Mouse (Mus musculus) liver, postnatal 0 days (tissue): ENCODE results near the gene Exoc2. TPM values are rescaled to one million over a fixed set of nuclear protein-coding genes. Genes with fewer than 3 reads are reported as not detected.

Source experiments
- ATAC-seq: fragments of 200-750 bp; cut with Nextera tagmentation; 2 replicates; pipeline ENCODE4 v1.8.0; 2017; ENCODE audit warnings: mild to moderate bottlenecking, moderate library complexity
- DNase-seq: peaks from one replicate; pipeline ENCODE4 v3.0.0-alpha.2; 2016
- H3K27ac ChIP-seq: fragments of 300-500 bp; sonication (generic); 2 replicates; pipeline ENCODE4 v1.5.1; 2014; ENCODE audit warnings: antibody characterized with exemption, moderate library complexity, mild to moderate bottlenecking, low read depth
- H3K27me3 ChIP-seq: fragments of 300-500 bp; sonication (generic); 2 replicates; pipeline ENCODE4 v1.6.1; 2014; ENCODE audit warnings: low read length, control low read depth, mixed read lengths; ENCODE audit not compliant: insufficient read depth
- H3K36me3 ChIP-seq: fragments of 300-500 bp; sonication (generic); replicated peaks from 2 replicates; pipeline ENCODE4 v1.6.1; 2014; ENCODE audit warnings: mild to moderate bottlenecking, control low read depth, low read length, moderate library complexity, mixed read lengths; ENCODE audit not compliant: insufficient read depth
- H3K4me1 ChIP-seq: fragments of 300-500 bp; sonication (generic); 2 replicates; pipeline ENCODE4 v1.6.1; 2014; ENCODE audit warnings: antibody characterized with exemption, mild to moderate bottlenecking, control low read depth; ENCODE audit not compliant: insufficient read depth
- H3K4me2 ChIP-seq: fragments of 300-500 bp; sonication (generic); 2 replicates; pipeline ENCODE4 v1.6.1; 2014; ENCODE audit warnings: low read depth, mild to moderate bottlenecking, low read length, moderate library complexity, mixed read lengths
- H3K4me3 ChIP-seq: fragments of 300-500 bp; sonication (generic); 2 replicates; pipeline ENCODE4 v1.5.1; 2014; ENCODE audit warnings: low read depth, low read length
- H3K9ac ChIP-seq: fragments of 300-500 bp; sonication (generic); replicated peaks from 2 replicates; pipeline ENCODE4 v1.6.1; 2014; ENCODE audit warnings: mild to moderate bottlenecking, moderate library complexity
- H3K9me3 ChIP-seq: fragments of 300-500 bp; sonication (generic); 2 replicates; pipeline ENCODE4 v1.6.1; 2016; ENCODE audit warnings: mild to moderate bottlenecking, control low read depth, low read length, mixed read lengths
- CTCF ChIP-seq: sonication (generic); IDR thresholded peaks from 2 replicates; pipeline ENCODE4 v1.5.1; 2016; ENCODE audit warnings: antibody characterized with exemption, low read depth
- EP300 ChIP-seq: IDR thresholded peaks from 2 replicates; pipeline ENCODE4 v1.6.1; 2016; ENCODE audit warnings: antibody characterized with exemption, low read depth, mild to moderate bottlenecking
- WGBS: fragments of 180-500 bp; shearing (Covaris S2); extraction: QIAGEN DNeasy Blood & Tissue Kit; methylation state at CpG from one replicate; pipeline ENCODE4 v1.1.7; 2014; ENCODE audit not compliant: insufficient replicate concordance; 5-methylcytosine and 5-hydroxymethylcytosine counted together
- polyA plus RNA-seq: library from polyadenylated mRNA; unstranded; fragments of >200 nt; fragmentation: Nextera tagmentation; extraction: Ambion mirVana; gene quantifications from 2 replicates; pipeline ENCODE4 v1.2.1, GENCODE M21; 2015

Exoc2 gene
- polyA plus RNA-seq, 1 experiment from 2014 or later, result 8.1 TPM

GRCm38 (mm10) chr13:30843049-30843448 is 130.8 kb downstream of the Exoc2 start:
- Histone ChIP-seq H3K27me3 (no peaks in the 10 kb centered on the region), H3K4me2 (no peak overlapping the region), H3K4me3 (no peak overlapping the region), H3K4me1 (no peaks in the 10 kb centered on the region), H3K9ac (no peak overlapping the region), H3K27ac (no peak overlapping the region), H3K36me3 (peaks cover 2% of the 10 kb centered on the region; the same call in 1 of the 2 replicates), H3K9me3 (no peaks in the 10 kb centered on the region)
- DNase-seq, result no peak
- no peak for TF ChIP-seq CTCF
- TF ChIP-seq EP300, result no peak
- no peak for ATAC-seq
- 81% methylated on average over 4 of the region's 4 CpGs for WGBS

DNA sequence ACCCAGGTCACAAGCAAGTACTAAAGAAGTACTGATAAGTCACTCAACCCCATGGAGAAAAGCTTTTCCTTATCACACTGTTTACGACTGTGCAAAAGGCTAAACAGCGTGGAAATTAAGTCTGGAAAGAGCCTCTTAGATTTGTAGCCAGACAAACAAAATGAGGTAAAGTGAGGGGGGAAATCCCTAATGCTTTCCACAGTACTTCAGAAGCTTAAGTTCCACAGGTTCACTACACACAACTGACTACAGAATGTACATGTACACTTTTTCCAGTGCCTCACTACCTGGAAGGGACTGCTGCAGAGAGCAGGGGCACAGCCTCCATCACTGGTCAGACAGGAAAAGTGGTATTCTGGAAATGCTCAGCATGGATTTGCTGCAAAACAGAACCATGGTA is 132.1 kb downstream of the Exoc2 start:
- H3K9ac ChIP-seq, result no peak overlapping the region
- DNase-seq, result no peak
- no peaks in the 10 kb centered on the region for H3K4me1 ChIP-seq
- no peaks in the 10 kb centered on the region for H3K27me3 ChIP-seq
- TF ChIP-seq CTCF (no peak), EP300 (no peak)
- no peak for ATAC-seq
- H3K4me2 ChIP-seq, result no peak overlapping the region
- H3K27ac ChIP-seq, result no peak overlapping the region
- no peaks in the 10 kb centered on the region; the same call in 1 of the 2 replicates for H3K36me3 ChIP-seq
- no peaks in the 10 kb centered on the region for H3K9me3 ChIP-seq
- H3K4me3 ChIP-seq, result no peak overlapping the region
- 82% methylated on average over 2 of the region's 2 CpGs for WGBS

DNA sequence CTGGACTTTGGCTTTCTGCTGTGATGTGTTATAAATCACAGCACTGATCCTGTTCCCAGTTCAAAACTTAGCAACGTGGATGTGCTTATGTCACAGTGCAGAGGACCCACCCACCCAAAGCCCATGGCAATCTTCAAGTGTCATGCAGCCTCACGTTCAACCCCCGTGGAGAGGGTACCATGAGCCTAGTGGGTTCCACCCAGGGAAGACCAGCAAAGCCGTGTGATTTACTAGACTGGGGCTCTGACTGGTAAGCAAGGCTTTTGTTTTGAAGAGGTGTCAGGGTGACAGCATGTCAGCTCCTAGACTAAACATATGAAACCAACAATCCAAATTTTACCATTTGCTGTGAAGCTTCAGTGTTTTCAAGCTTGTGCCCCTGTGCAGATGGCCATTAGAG is 132.6 kb downstream of the Exoc2 start:
- Histone ChIP-seq H3K9me3 (no peaks in the 10 kb centered on the region), H3K27me3 (no peaks in the 10 kb centered on the region), H3K4me1 (no peaks in the 10 kb centered on the region), H3K36me3 (no peaks in the 10 kb centered on the region; the same call in 1 of the 2 replicates), H3K9ac (no peak overlapping the region), H3K27ac (no peak overlapping the region), H3K4me3 (no peak overlapping the region), H3K4me2 (no peak overlapping the region)
- ATAC-seq (no peak), DNase-seq (no peak)
- 78% methylated on average over 4 of the region's 4 CpGs for WGBS
- no peak for TF ChIP-seq CTCF
- TF ChIP-seq EP300, result no peak

GRCm38 (mm10) chr13:30840700-30841099 is 133.2 kb downstream of the Exoc2 start:
- Histone ChIP-seq H3K36me3 (no peaks in the 10 kb centered on the region; the same call in 1 of the 2 replicates), H3K4me2 (no peak overlapping the region), H3K9me3 (no peaks in the 10 kb centered on the region), H3K4me3 (no peak overlapping the region), H3K27me3 (no peaks in the 10 kb centered on the region), H3K27ac (no peak overlapping the region), H3K4me1 (no peaks in the 10 kb centered on the region), H3K9ac (no peak overlapping the region)
- DNase-seq (no peak), ATAC-seq (peak; percentile 41; the same call in 1 of the 2 replicates)
- TF ChIP-seq CTCF (no peak), EP300 (no peak)
- WGBS, result 65% methylated on average over 3 of the region's 3 CpGs

- no peak for DNase-seq
- H3K4me2 ChIP-seq, result no peak overlapping the region
- WGBS, result 65% methylated on average over 1 of the region's 1 CpGs
- H3K27ac ChIP-seq, result no peak overlapping the region
- H3K36me3 ChIP-seq, result no peaks in the 10 kb centered on the region; the same call in 1 of the 2 replicates
- no peak for ATAC-seq
- H3K4me3 ChIP-seq, result no peak overlapping the region
- H3K9ac ChIP-seq, result no peak overlapping the region
- no peaks in the 10 kb centered on the region for H3K9me3 ChIP-seq
- 0 out of 2 replicates have a peak, but pooled peaks cover 5% of the 10 kb centered on the region for H3K4me1 ChIP-seq
- no peak for TF ChIP-seq EP300
- no peaks in the 10 kb centered on the region for H3K27me3 ChIP-seq
Measured at GRCm38 (mm10) chr13:30836342-30836741, 137.6 kb downstream of the Exoc2 start.

DNA sequence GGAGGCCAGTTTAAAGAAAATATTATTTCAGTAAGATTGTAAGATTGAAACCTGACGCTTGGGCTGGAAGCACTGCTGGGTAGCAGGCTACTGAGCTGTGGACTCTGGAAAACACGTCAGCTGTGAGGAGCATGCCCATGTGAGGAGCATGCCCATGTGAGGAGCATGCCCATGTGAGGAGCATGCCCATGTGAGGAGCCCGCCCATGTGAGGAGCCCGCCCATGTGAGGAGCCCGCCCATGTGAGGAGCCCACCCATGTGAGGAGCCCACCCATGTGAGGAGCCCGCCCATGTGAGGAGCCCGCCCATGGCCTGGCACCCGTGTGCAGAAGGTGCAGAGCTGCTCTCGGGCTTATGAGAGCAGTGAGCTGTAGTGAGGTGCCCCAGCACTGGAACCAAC is 139.0 kb downstream of the Exoc2 start:
- H3K27me3 ChIP-seq, result no peaks in the 10 kb centered on the region
- peak overlapping the region; percentile 57 for H3K4me2 ChIP-seq
- TF ChIP-seq CTCF (no peak), EP300 (no peak)
- no peak overlapping the region for H3K27ac ChIP-seq
- DNase-seq, result no peak
- peak overlapping the region; percentile 17; the same call in 1 of the 2 replicates for H3K4me3 ChIP-seq
- H3K9ac ChIP-seq, result no peak overlapping the region
- WGBS, result 61% methylated on average over 9 of the region's 9 CpGs
- H3K36me3 ChIP-seq, result no peaks in the 10 kb centered on the region
- H3K4me1 ChIP-seq, result 0 out of 2 replicates have a peak, but pooled peaks cover 6% of the 10 kb centered on the region
- ATAC-seq, result no peak
- H3K9me3 ChIP-seq, result no peaks in the 10 kb centered on the region

- 22% methylated on average over 6 of the region's 6 CpGs for WGBS
- TF ChIP-seq EP300 (no peak), CTCF (no peak)
- ATAC-seq (0 out of 2 replicates have a peak, but pooled peaks have one; percentile 33), DNase-seq (no peak)
- Histone ChIP-seq H3K27ac (no peak overlapping the region), H3K27me3 (no peaks in the 10 kb centered on the region), H3K4me1 (0 out of 2 replicates have a peak, but pooled peaks cover 6% of the 10 kb centered on the region), H3K4me3 (peak overlapping the region; percentile 17), H3K4me2 (peak overlapping the region; percentile 57), H3K9ac (no peak overlapping the region), H3K36me3 (no peaks in the 10 kb centered on the region), H3K9me3 (no peaks in the 10 kb centered on the region)
Measured at GRCm38 (mm10) chr13:30834349-30834748, 139.5 kb downstream of the Exoc2 start.
